Mouse (Mus musculus): ENCODE data around the gene Trip6.

Gene Trip6

GRCm38 (mm10) chr5:137314193-137315083, at the start of gene Trip6:
Gene Trip6, minus strand, starts transcription at chr5:137314404.
- no peak for DNase-seq (ENCODE audit: low read depth, low spot score)

- no peak for DNase-seq (ENCODE audit: low read depth, low spot score)
These were observed 44.2 kb upstream of the Trip6 start for GRCm38 (mm10) chr5:137358382-137358781.

- DNase-seq (ENCODE audit: low read depth, low spot score) = no peak
These were observed 39.9 kb upstream of the Trip6 start for GRCm38 (mm10) chr5:137354091-137354490.

GRCm38 (mm10) chr5:137352011-137352975, 38.1 kb upstream of the Trip6 start:
- DNase-seq (ENCODE audit: low read depth, low spot score) = no peak

- no peak for DNase-seq (ENCODE audit: low read depth, low spot score)
These were observed 37.2 kb upstream of the Trip6 start for GRCm38 (mm10) chr5:137351394-137351793.

- no peak for DNase-seq (ENCODE audit: low read depth, low spot score)
These were observed 36.8 kb upstream of the Trip6 start for GRCm38 (mm10) chr5:137351058-137351380.

GRCm38 (mm10) chr5:137350205-137351057, 36.2 kb upstream of the Trip6 start:
- DNase-seq (ENCODE audit: low read depth, low spot score) = no peak

GRCm38 (mm10) chr5:137349384-137350204, 35.4 kb upstream of the Trip6 start, which contains the start of gene Ephb4:
Gene Ephb4, plus strand, starts transcription at chr5:137350109.
- no peak for DNase-seq (ENCODE audit: low read depth, low spot score)

GRCm38 (mm10) chr5:137348482-137349383, 34.5 kb upstream of the Trip6 start:
- no peak for DNase-seq (ENCODE audit: low read depth, low spot score)

- no peak for DNase-seq (ENCODE audit: low read depth, low spot score)
These were observed 33.7 kb upstream of the Trip6 start for GRCm38 (mm10) chr5:137347856-137348255.

GRCm38 (mm10) chr5:137346983-137347382, 32.8 kb upstream of the Trip6 start:
- no peak for DNase-seq (ENCODE audit: low read depth, low spot score)

GRCm38 (mm10) chr5:137346388-137346787, 32.2 kb upstream of the Trip6 start:
- no peak for DNase-seq (ENCODE audit: low read depth, low spot score)

- DNase-seq (ENCODE audit: low read depth, low spot score) = no peak
These were observed 31.6 kb upstream of the Trip6 start for GRCm38 (mm10) chr5:137345821-137346220.

- no peak for DNase-seq (ENCODE audit: low read depth, low spot score)
These were observed 29.7 kb upstream of the Trip6 start for GRCm38 (mm10) chr5:137343869-137344268.

- DNase-seq (ENCODE audit: low read depth, low spot score) = no peak
These were observed 29.2 kb upstream of the Trip6 start for GRCm38 (mm10) chr5:137343412-137343811.

GRCm38 (mm10) chr5:137342407-137343012, 28.3 kb upstream of the Trip6 start:
- DNase-seq (ENCODE audit: low read depth, low spot score) = no peak

GRCm38 (mm10) chr5:137340222-137340621, 26.0 kb upstream of the Trip6 start:
- DNase-seq (ENCODE audit: low read depth, low spot score) = no peak

GRCm38 (mm10) chr5:137339290-137339979, 25.2 kb upstream of the Trip6 start:
- DNase-seq (ENCODE audit: low read depth, low spot score) = no peak
